Mouse (Mus musculus): Measurements from ENCODE around the gene Gm44511.

GRCm38 (mm10) chr6:128826781-128827180 is 666 bp upstream of the Gm44511 start:
- no peak for TF ChIP-seq CTCF (IDR thresholded peaks at IDR 0.05; ENCODE audit: borderline replicate concordance, insufficient read depth, low read length)
- TF ChIP-seq POLR2A (IDR thresholded peaks at IDR 0.05; ENCODE audit: low read depth, low read length) = no peak
